Mouse (Mus musculus) kidney, adult 2 months (tissue): ENCODE measurements at regions not wholly inside any gene's neighbourhood (a gene's known extent, or its start where the extent isn't known, plus 50 kb on each side); places are given as distances from the start of the nearest gene placed in this dataset.
A peak's percentile ranks its signal among the peaks of the same experiment; 100 is the strongest.

ENCODE experiments used
- DNase-seq: peaks from one replicate; pipeline ENCODE4 v3.0.0; 2021
- H3K27ac ChIP-seq: fragments of 200-500 bp; 2 replicates; pipeline ENCODE4 v1.5.1; 2012; ENCODE audit warnings: low read depth, low read length, control low read depth, inconsistent platforms; ENCODE audit not compliant: insufficient read depth
- H3K27me3 ChIP-seq: fragments of 200-500 bp; replicated peaks from 2 replicates; pipeline ENCODE4 v1.6.1; 2012; ENCODE audit warnings: mild to moderate bottlenecking, moderate library complexity, low read length, inconsistent platforms; ENCODE audit not compliant: control insufficient read depth, insufficient read depth
- H3K36me3 ChIP-seq: fragments of 200-500 bp; 2 replicates; pipeline ENCODE4 v1.6.1; 2012; ENCODE audit warnings: mild to moderate bottlenecking, moderate library complexity, low read length, inconsistent platforms; ENCODE audit not compliant: control insufficient read depth, insufficient read depth
- H3K4me1 ChIP-seq: fragments of 200-500 bp; 2 replicates; pipeline ENCODE4 v1.6.1; 2011; ENCODE audit warnings: low read length; ENCODE audit not compliant: control insufficient read depth, insufficient read depth
- H3K4me3 ChIP-seq: fragments of 200-500 bp; 2 replicates; pipeline ENCODE4 v1.5.1; 2011; ENCODE audit warnings: mild to moderate bottlenecking, low read depth, low read length, control low read depth; ENCODE audit not compliant: insufficient read depth
- CTCF ChIP-seq: fragments of 200-500 bp; conservative IDR thresholded peaks from 2 replicates; pipeline ENCODE4 v1.5.1; 2011; ENCODE audit warnings: low read depth, mild to moderate bottlenecking, control low read depth, low read length, moderate library complexity, mixed read lengths; ENCODE audit not compliant: insufficient read depth, insufficient read length
- POLR2A ChIP-seq: fragments of 200-500 bp; IDR thresholded peaks from one replicate; pipeline ENCODE4 v1.6.1; 2011; ENCODE audit warnings: low read depth, low read length, control low read depth
- WGBS: fragments of 180-500 bp; shearing (Covaris S2); methylation state at CpG from one replicate; pipeline ENCODE4 v1.1.7; 2018; 5-methylcytosine and 5-hydroxymethylcytosine counted together

- no peak for TF ChIP-seq POLR2A
- TF ChIP-seq CTCF = no peak
- H3K4me3 ChIP-seq = no peak overlapping the region
- DNase-seq = no peak
- no peaks in the 10 kb centered on the region; the same call in 1 of the 2 replicates for H3K4me1 ChIP-seq
- H3K27ac ChIP-seq = no peak overlapping the region
- H3K27me3 ChIP-seq = no peaks in the 10 kb centered on the region
- no peaks in the 10 kb centered on the region for H3K36me3 ChIP-seq
Measured at GRCm38 (mm10) chr4:106113747-106114146, 202.3 kb upstream of the Usp24 start.

GRCm38 (mm10) chr4:106116611-106117010, 199.4 kb upstream of the Usp24 start:
- 89% methylated on average over 7 of the region's 7 CpGs for WGBS
- H3K27ac ChIP-seq = no peak overlapping the region
- DNase-seq = no peak
- H3K4me1 ChIP-seq = no peaks in the 10 kb centered on the region
- H3K27me3 ChIP-seq = no peaks in the 10 kb centered on the region
- H3K4me3 ChIP-seq = no peak overlapping the region
- no peak for TF ChIP-seq POLR2A
- no peak for TF ChIP-seq CTCF
- H3K36me3 ChIP-seq = no peaks in the 10 kb centered on the region

GRCm38 (mm10) chr4:106121306-106121705, 194.7 kb upstream of the Usp24 start:
- no peak for TF ChIP-seq CTCF
- no peak for TF ChIP-seq POLR2A
- H3K27me3 ChIP-seq = no peaks in the 10 kb centered on the region
- H3K4me3 ChIP-seq = no peak overlapping the region
- H3K36me3 ChIP-seq = no peaks in the 10 kb centered on the region
- 86% methylated on average over 1 of the region's 1 CpGs for WGBS
- H3K27ac ChIP-seq = no peak overlapping the region
- peaks cover 5% of the 10 kb centered on the region; the same call in 1 of the 2 replicates for H3K4me1 ChIP-seq
- no peak for DNase-seq

- TF ChIP-seq CTCF (no peak), POLR2A (no peak)
- WGBS = 68% methylated on average over 8 of the region's 8 CpGs
- H3K27me3 ChIP-seq = no peaks in the 10 kb centered on the region
- no peak overlapping the region for H3K4me3 ChIP-seq
- no peaks in the 10 kb centered on the region for H3K36me3 ChIP-seq
- DNase-seq = peak; percentile 26
- peaks cover 5% of the 10 kb centered on the region; the same call in 1 of the 2 replicates for H3K4me1 ChIP-seq
- H3K27ac ChIP-seq = no peak overlapping the region
Measured at GRCm38 (mm10) chr4:106123038-106123654, 192.9 kb upstream of the Usp24 start.

GRCm38 (mm10) chr4:106127199-106127598, 188.8 kb upstream of the Usp24 start:
- Histone ChIP-seq H3K4me3 (no peak overlapping the region), H3K36me3 (no peaks in the 10 kb centered on the region), H3K27ac (no peak overlapping the region), H3K4me1 (peaks cover 5% of the 10 kb centered on the region; the same call in 1 of the 2 replicates), H3K27me3 (no peaks in the 10 kb centered on the region)
- no peak for DNase-seq
- TF ChIP-seq POLR2A (no peak), CTCF (no peak)
- WGBS = 57% methylated on average over 5 of the region's 5 CpGs

GRCm38 (mm10) chr4:106127641-106128040, 188.4 kb upstream of the Usp24 start:
- Histone ChIP-seq H3K4me3 (no peak overlapping the region), H3K4me1 (peaks cover 5% of the 10 kb centered on the region; the same call in 1 of the 2 replicates), H3K27me3 (no peaks in the 10 kb centered on the region), H3K27ac (no peak overlapping the region), H3K36me3 (no peaks in the 10 kb centered on the region)
- TF ChIP-seq CTCF (peak; percentile 64), POLR2A (no peak)
- 71% methylated on average over 7 of the region's 7 CpGs for WGBS
- DNase-seq = peak; percentile 38

- WGBS = 86% methylated on average over 7 of the region's 7 CpGs
- no peaks in the 10 kb centered on the region for H3K36me3 ChIP-seq
- TF ChIP-seq POLR2A (no peak), CTCF (no peak)
- no peaks in the 10 kb centered on the region for H3K27me3 ChIP-seq
- H3K4me1 ChIP-seq = peaks cover 4% of the 10 kb centered on the region; the same call in 1 of the 2 replicates
- H3K27ac ChIP-seq = no peak overlapping the region
- H3K4me3 ChIP-seq = no peak overlapping the region
- DNase-seq = no peak
Measured at GRCm38 (mm10) chr4:106129327-106129726, 186.7 kb upstream of the Usp24 start.
